Mouse (Mus musculus) liver, embryonic 18 days (tissue): ENCODE results near the gene Rptor. TPM values are rescaled to one million over a fixed set of nuclear protein-coding genes. Genes with fewer than 3 reads are reported as not detected.

Experiments
- polyA plus RNA-seq: library from polyadenylated mRNA; depleted of rRNA; stranded (reverse); fragments of >200 nt; gene quantifications from 2 replicates; pipeline ENCODE4 v1.2.3, GENCODE M21; 2012; rRNA removed

The Rptor gene
- 4.5 and 5.2 TPM in 2 replicates for polyA plus RNA-seq

GRCm38 (mm10) chr11:119602763-119603526 is at the start of gene Rptor:
TSS of gene Rptor (plus strand) at chr11:119602905.

DNA sequence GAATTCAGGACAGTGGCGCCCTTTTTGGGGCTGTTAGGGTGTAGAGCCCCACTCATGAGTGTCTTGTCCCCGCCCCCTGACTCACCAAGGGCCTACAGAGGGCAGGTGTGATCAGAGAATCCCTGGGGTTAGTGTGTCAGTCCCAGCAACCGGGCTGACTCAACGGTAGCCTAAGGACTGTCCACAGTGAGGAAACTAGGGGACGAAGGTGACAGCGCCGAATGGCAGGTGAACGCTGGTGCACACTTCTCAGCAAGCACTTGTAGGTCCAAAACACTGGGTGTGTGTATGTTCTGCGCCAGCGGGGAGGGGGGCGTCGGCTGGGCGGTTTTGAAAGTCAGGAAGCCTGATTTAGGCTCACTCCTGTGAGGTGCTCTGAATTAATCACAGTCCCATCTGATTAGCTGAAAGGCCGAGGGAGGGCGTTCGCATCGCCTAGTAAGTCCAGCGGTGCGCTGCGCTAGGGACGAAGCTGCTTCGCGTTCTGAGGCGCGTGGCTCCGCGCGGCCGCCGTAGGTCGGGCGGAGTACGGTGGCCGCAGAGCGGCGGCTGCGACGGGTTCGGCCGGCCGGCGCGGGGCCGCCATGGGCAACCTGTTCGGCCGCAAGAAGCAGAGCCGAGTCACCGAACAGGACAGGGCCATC is 310.7 kb downstream of the Rptor start, which contains the start of gene Chmp6:
Gene Chmp6, plus strand, starts transcription at position 151 of the 644 bp plus-strand sequence.

GRCm38 (mm10) chr11:119942727-119943427 is 340.2 kb downstream of the Rptor start, which contains the start of gene Baiap2:
TSS of gene Baiap2 (plus strand) at chr11:119942763.

Other genes starting within 250 kb of the Rptor start
- gene Sgsh, start 247.4 kb upstream of the Rptor start, polyA plus RNA-seq, result 1.5 and 1.6 TPM in 2 replicates
- gene Slc26a11, start 247.3 kb upstream of the Rptor start, polyA plus RNA-seq, result 2.6 and 3.3 TPM in 2 replicates
- 29.1 and 33.7 TPM in 2 replicates for gene Rnf213, start 209.8 kb upstream of the Rptor start, polyA plus RNA-seq
- 4.2 and 4.5 TPM in 2 replicates for gene Endov, start 111.6 kb upstream of the Rptor start, polyA plus RNA-seq
- gene Nptx1, start 55.2 kb upstream of the Rptor start, polyA plus RNA-seq, result 0.01 TPM in 1 of 2 replicates, not detected in the other